Mouse (Mus musculus) MEL (cell line): ENCODE measurements around the gene Usp40. TPM values are rescaled to one million over a fixed set of nuclear protein-coding genes. Genes with fewer than 3 reads are reported as not detected.

Experiments used
- DNase-seq: peaks from one replicate; pipeline ENCODE4 v3.0.0; 2011; ENCODE audit warnings: low read depth, low spot score
- H3K27ac ChIP-seq: 2 replicates; pipeline ENCODE4 v1.5.1; 2012; ENCODE audit warnings: low read depth, mild to moderate bottlenecking, control low read depth, low read length, moderate library complexity; ENCODE audit not compliant: control insufficient read depth
- H3K27me3 ChIP-seq, 2 experiments: fragments of 150-350 bp in 1 of 2; sonication (generic) in 1 of 2; 2 replicates each; pipeline ENCODE4 v1.6.1; 2012; ENCODE audit warnings: low read length in 2 of 2, mild to moderate bottlenecking in 2 of 2, improper control_type of control experiment in 1 of 2, moderate library complexity in 1 of 2; ENCODE audit not compliant: insufficient read depth in 2 of 2, control insufficient read depth in 1 of 2
- H3K36me3 ChIP-seq, 2 experiments: 2 replicates each; pipeline ENCODE4 v1.6.1; 2012 to 2014; ENCODE audit warnings: low read length in 2 of 2, improper control_type of control experiment in 1 of 2, inconsistent platforms in 1 of 2, mild to moderate bottlenecking in 1 of 2; ENCODE audit not compliant: insufficient read depth in 2 of 2, control insufficient read depth in 1 of 2
- H3K4me1 ChIP-seq, 2 experiments: fragments of 150-350 bp in 1 of 2; sonication (generic) in 1 of 2; 2 replicates each; pipeline ENCODE4 v1.6.1; 2012; ENCODE audit warnings: low read length in 2 of 2, improper control_type of control experiment in 1 of 2, mild to moderate bottlenecking in 1 of 2; ENCODE audit not compliant: insufficient read depth in 2 of 2, control insufficient read depth in 1 of 2
- H3K4me3 ChIP-seq, 2 experiments: fragments of 150-350 bp in 1 of 2; sonication (generic) in 1 of 2; 2 replicates each; pipeline ENCODE4 v1.5.1; 2012; ENCODE audit warnings: low read depth in 2 of 2, low read length in 2 of 2, mild to moderate bottlenecking in 2 of 2, moderate library complexity in 2 of 2, control low read depth in 1 of 2, improper control_type of control experiment in 1 of 2; ENCODE audit not compliant: control insufficient read depth in 1 of 2, insufficient read depth in 1 of 2
- H3K79me2 ChIP-seq: 2 replicates; pipeline ENCODE4 v1.6.1; 2012; ENCODE audit warnings: mild to moderate bottlenecking, low read length, moderate library complexity; ENCODE audit not compliant: control insufficient read depth, poor library complexity, insufficient read depth
- H3K9ac ChIP-seq: 2 replicates; pipeline ENCODE4 v1.6.1; 2012; ENCODE audit warnings: low read depth, mild to moderate bottlenecking, control low read depth, low read length, moderate library complexity; ENCODE audit not compliant: control insufficient read depth, poor library complexity, severe bottlenecking
- H3K9me3 ChIP-seq: fragments of 150-350 bp; sonication (generic); replicated peaks from 2 replicates; pipeline ENCODE4 v1.6.1; 2012; ENCODE audit warnings: mild to moderate bottlenecking, low read length, improper control_type of control experiment, moderate library complexity; ENCODE audit not compliant: insufficient read depth
- CTCF ChIP-seq, 3 experiments: IDR thresholded peaks in 2 of 3; conservative IDR thresholded peaks in 1 of 3; 2 replicates each; pipeline ENCODE4 v1.5.1; 2011 to 2012; ENCODE audit warnings: low read length in 3 of 3, low read depth in 2 of 3, mild to moderate bottlenecking in 2 of 3, improper control_type of control experiment in 1 of 3, inconsistent platforms in 1 of 3, mixed read lengths in 1 of 3, moderate library complexity in 1 of 3; ENCODE audit not compliant: control insufficient read depth in 1 of 3, insufficient read depth in 1 of 3, poor library complexity in 1 of 3, severe bottlenecking in 1 of 3
- GABPA ChIP-seq: IDR thresholded peaks from 2 replicates; pipeline ENCODE4 v1.6.1; 2012; ENCODE audit warnings: low read depth, mild to moderate bottlenecking, inconsistent platforms, low read length, improper control_type of control experiment, moderate library complexity
- GATA1 ChIP-seq: IDR thresholded peaks from 2 replicates; pipeline ENCODE4 v1.6.1; 2011; ENCODE audit warnings: low read depth, low read length, improper control_type of control experiment
- MXI1 ChIP-seq: IDR thresholded peaks from 2 replicates; pipeline ENCODE4 v1.6.1; 2011; ENCODE audit warnings: mild to moderate bottlenecking, low read depth, low read length, improper control_type of control experiment
- MYB ChIP-seq: IDR thresholded peaks from 2 replicates; pipeline ENCODE4 v1.6.1; 2011; ENCODE audit warnings: mild to moderate bottlenecking, low read depth, low read length, improper control_type of control experiment
- POLR2AphosphoS2 ChIP-seq: IDR thresholded peaks from 2 replicates; pipeline ENCODE4 v1.6.1; 2011; ENCODE audit warnings: low read length, improper control_type of control experiment
- RAD21 ChIP-seq: IDR thresholded peaks from 2 replicates; pipeline ENCODE4 v1.6.1; 2011; ENCODE audit warnings: mild to moderate bottlenecking, low read depth, low read length, improper control_type of control experiment
- SMC3 ChIP-seq: IDR thresholded peaks from 2 replicates; pipeline ENCODE4 v1.6.1; 2011; ENCODE audit warnings: low read depth, low read length, improper control_type of control experiment
- TAL1 ChIP-seq: IDR thresholded peaks from 2 replicates; pipeline ENCODE4 v1.6.1; 2012; ENCODE audit warnings: mild to moderate bottlenecking, inconsistent platforms, low read length, moderate library complexity, mixed read lengths
- TBP ChIP-seq: IDR thresholded peaks from 2 replicates; pipeline ENCODE4 v1.8.0; 2011; ENCODE audit warnings: low read depth, low read length, improper control_type of control experiment
- TCF12 ChIP-seq: IDR thresholded peaks from 2 replicates; pipeline ENCODE4 v1.6.1; 2014; ENCODE audit warnings: low read depth, mild to moderate bottlenecking, inconsistent platforms, low read length, improper control_type of control experiment, moderate library complexity
- UBTF ChIP-seq: IDR thresholded peaks from 2 replicates; pipeline ENCODE4 v1.6.1; 2012; ENCODE audit warnings: low read depth, mild to moderate bottlenecking, inconsistent platforms, low read length, improper control_type of control experiment, moderate library complexity, borderline replicate concordance; ENCODE audit not compliant: insufficient read depth
- USF1 ChIP-seq: IDR thresholded peaks from 2 replicates; pipeline ENCODE4 v1.6.1; 2014; ENCODE audit warnings: low read depth, mild to moderate bottlenecking, inconsistent platforms, low read length, improper control_type of control experiment, moderate library complexity
- USF2 ChIP-seq, 2 experiments: IDR thresholded peaks; 2 replicates each; pipeline ENCODE4 v1.6.1; 2011 to 2012; ENCODE audit warnings: improper control_type of control experiment in 2 of 2, low read length in 2 of 2, borderline replicate concordance in 1 of 2, inconsistent platforms in 1 of 2, low read depth in 1 of 2, mild to moderate bottlenecking in 1 of 2; ENCODE audit not compliant: insufficient read depth in 1 of 2
- ZMIZ1 ChIP-seq: IDR thresholded peaks from 2 replicates; pipeline ENCODE4 v1.6.1; 2012; ENCODE audit warnings: low read depth, mild to moderate bottlenecking, inconsistent platforms, low read length, improper control_type of control experiment, moderate library complexity
- ZNF384 ChIP-seq: IDR thresholded peaks from 2 replicates; pipeline ENCODE4 v1.6.1; 2012; ENCODE audit warnings: low read depth, mild to moderate bottlenecking, inconsistent platforms, low read length, improper control_type of control experiment
- polyA plus RNA-seq, 2 experiments: library from polyadenylated mRNA; stranded (reverse) in 1 of 2; unstranded in 1 of 2; fragments of >175 nt in 1 of 2; fragments of >200 nt in 1 of 2; gene quantifications; 2 replicates each; pipeline versions ENCODE4 v1.2.1 to v1.2.4; 2012; ENCODE audit warnings: low replicate concordance in 2 of 2, low read depth in 1 of 2; ENCODE audit not compliant: insufficient read length in 2 of 2, insufficient read depth in 1 of 2, missing spikeins in 1 of 2
- total RNA-seq: library from RNA; depleted of rRNA; stranded (reverse); fragments of 300-350 nt; gene quantifications from 2 replicates; pipeline ENCODE4 v1.2.3, GENCODE M21; 2012

Usp40 gene
- total and polyA plus RNA-seq, 3 experiments = 8.9 to 10.1 TPM; not detected in 1

DNA sequence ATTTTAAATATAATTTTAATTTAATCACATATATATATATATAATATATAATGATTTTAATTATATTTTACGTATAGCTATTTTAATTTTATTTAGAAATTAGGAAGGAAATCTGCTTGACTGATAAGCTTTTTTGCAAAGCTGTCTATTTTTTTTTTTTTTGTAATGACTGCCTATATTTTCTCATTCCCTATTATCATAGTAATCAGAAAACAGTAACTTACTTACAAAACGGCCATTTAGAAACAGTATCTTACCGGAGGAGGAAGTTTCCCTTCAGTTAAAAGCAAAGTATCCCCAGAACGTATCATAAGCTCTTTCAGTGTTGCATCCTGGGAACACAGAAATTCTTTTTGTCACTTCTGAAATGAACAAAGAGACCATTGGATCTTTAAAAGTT lies 48.8 kb downstream of the Usp40 start:
- H3K4me3 ChIP-seq = peak overlapping the region in 1 of 2 experiments; percentile 16; a peak in 2 of 4 replicates
- DNase-seq = peak; percentile 77
- H3K27me3 ChIP-seq = no peaks in the 10 kb centered on the region
- peaks cover 21 to 31% of the 10 kb centered on the region in 2 experiments for H3K4me1 ChIP-seq
- peak overlapping the region; percentile 32 for H3K9ac ChIP-seq
- peak; percentile 89 for TF ChIP-seq ZNF384
- no peak for TF ChIP-seq UBTF
- peak; percentile 23; the same call in 1 of the 2 replicates for TF ChIP-seq MXI1
- TF ChIP-seq TCF12 = peak; percentile 52; the same call in 1 of the 2 replicates
- TF ChIP-seq GATA1 = peak; percentile 64; the same call in 1 of the 2 replicates
- peak; percentile 76 for TF ChIP-seq MYB
- no peak for TF ChIP-seq ZMIZ1
- no peak for TF ChIP-seq GABPA
- TF ChIP-seq TBP = no peak
- no peaks in the 10 kb centered on the region for H3K9me3 ChIP-seq
- peak overlapping the region; percentile 100 for H3K27ac ChIP-seq
- H3K79me2 ChIP-seq = peaks cover 2% of the 10 kb centered on the region; the same call in 1 of the 2 replicates
- H3K36me3 ChIP-seq = peaks cover 3 to 43% of the 10 kb centered on the region in 2 experiments

DNA sequence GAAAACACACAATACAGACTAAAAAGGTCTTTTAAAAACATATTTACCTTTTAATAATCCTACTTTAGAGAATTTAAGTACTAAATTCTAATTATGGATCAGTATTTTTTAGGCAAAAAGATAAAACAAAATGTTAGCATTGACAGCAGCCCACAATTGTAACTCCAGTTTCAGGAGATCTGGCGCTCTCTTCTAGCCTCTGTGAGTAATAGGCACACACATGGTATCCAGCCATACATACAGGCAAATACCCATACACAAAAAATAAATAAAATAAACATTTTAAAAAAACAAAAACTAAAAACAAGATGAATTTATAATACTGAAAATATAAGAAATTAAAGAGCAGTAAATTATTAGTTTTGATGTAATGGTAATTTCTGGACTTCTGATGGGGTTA lies 49.4 kb downstream of the Usp40 start:
- DNase-seq = no peak
- no peak for TF ChIP-seq RAD21
- TF ChIP-seq USF2 (IDR thresholded peaks at IDR 0.05; ENCODE audit: borderline replicate concordance in 1 of 2, insufficient read depth in 1 of 2, low read depth in 1 of 2, low read length in 2 of 2) = no peak
- no peak for TF ChIP-seq GATA1
- no peak for TF ChIP-seq POLR2AphosphoS2
- no peak for TF ChIP-seq SMC3
- TF ChIP-seq USF1 = no peak
- TF ChIP-seq CTCF (IDR thresholded peaks at IDR 0.05 in 2 of 3, conservative IDR thresholded peaks at IDR 0.05 in 1 of 3; ENCODE audit: control insufficient read depth in 1 of 3, insufficient read depth in 1 of 3, low read depth in 2 of 3, low read length in 3 of 3, poor library complexity in 1 of 3, severe bottlenecking in 1 of 3) = no peak
- no peak for TF ChIP-seq TAL1
- Histone ChIP-seq H3K4me1 (peaks cover 21 to 31% of the 10 kb centered on the region in 2 experiments), H3K4me3 (peak overlapping the region; percentile 16 to 37), H3K9me3 (no peaks in the 10 kb centered on the region), H3K79me2 (peaks cover 2% of the 10 kb centered on the region; the same call in 1 of the 2 replicates), H3K27ac (peak overlapping the region; percentile 99), H3K9ac (peak overlapping the region; percentile 71), H3K36me3 (peaks cover 3 to 47% of the 10 kb centered on the region in 2 experiments), H3K27me3 (no peaks in the 10 kb centered on the region)
